Mouse (Mus musculus): ENCODE results near the gene Clec2d.

Gene Clec2d

GRCm38 (mm10) chr6:129222188-129222800 is 41.9 kb downstream of the Clec2d start:
- in situ Hi-C loops (cut with MboI, MseI), result no loop called here

GRCm38 (mm10) chr6:129223611-129224010 is 43.2 kb downstream of the Clec2d start:
- in situ Hi-C loops (cut with MboI, MseI), result no loop called here

- in situ Hi-C loops (cut with MboI, MseI), result no loop called here
Observed at GRCm38 (mm10) chr6:129224090-129224489, 43.7 kb downstream of the Clec2d start.

GRCm38 (mm10) chr6:129225078-129225477 is 44.7 kb downstream of the Clec2d start:
- in situ Hi-C loops (cut with MboI, MseI), result no loop called here

GRCm38 (mm10) chr6:129228935-129229773 is 48.7 kb downstream of the Clec2d start:
- in situ Hi-C loops (cut with MboI, MseI), result no loop called here

- in situ Hi-C loops (cut with MboI, MseI), result loop anchor here (5.0 to 10.0 kb wide), 3 partner anchors 47 to 1025 kb away; partner anchors contain the start of genes Cd69 and Clec2d
Observed at GRCm38 (mm10) chr6:129229774-129230578, 49.6 kb downstream of the Clec2d start.

- in situ Hi-C loops (cut with MboI, MseI), result loop anchor here (5.0 to 10.0 kb wide), 3 partner anchors 45 to 1027 kb away; partner anchors contain the start of genes Cd69 and Clec2d
Observed at GRCm38 (mm10) chr6:129232005-129232841, 51.8 kb downstream of the Clec2d start.

- in situ Hi-C loops (cut with MboI, MseI), result loop anchor here (5.0 to 10.0 kb wide), 3 partner anchors 44 to 1028 kb away; partner anchors contain the start of genes Cd69 and Clec2d
Observed at GRCm38 (mm10) chr6:129232842-129233205, 52.4 kb downstream of the Clec2d start.

- in situ Hi-C loops (cut with MboI, MseI), result loop anchor here (5.0 to 10.0 kb wide), 3 partner anchors 44 to 1029 kb away; partner anchors contain the start of genes Cd69 and Clec2d
Observed at GRCm38 (mm10) chr6:129233366-129233954, 53.0 kb downstream of the Clec2d start.

- in situ Hi-C loops (cut with MboI, MseI), result loop anchor here (5.0 to 10.0 kb wide), 3 partner anchors 43 to 1029 kb away; partner anchors contain the start of genes Cd69 and Clec2d
Observed at GRCm38 (mm10) chr6:129233955-129234369, 53.5 kb downstream of the Clec2d start.

- in situ Hi-C loops (cut with MboI, MseI), result loop anchor here (5.0 to 10.0 kb wide), 3 partner anchors 43 to 1030 kb away; partner anchors contain the start of genes Cd69 and Clec2d
Observed at GRCm38 (mm10) chr6:129234456-129235360, 54.3 kb downstream of the Clec2d start.

- in situ Hi-C loops (cut with MboI, MseI), result loop anchor here (10.0 kb wide), 1 partner anchor 1031 kb away; no protein-coding TSS in a partner anchor
Observed at GRCm38 (mm10) chr6:129235855-129236461, 55.5 kb downstream of the Clec2d start.
